Mouse (Mus musculus): ENCODE measurements at regions not wholly inside any gene's neighbourhood (a gene's known extent, or its start where the extent isn't known, plus 50 kb on each side); places are given as distances from the start of the nearest gene placed in this dataset.

GRCm38 (mm10) chr9:83273361-83273975 is 127.0 kb upstream of the Hmgn3 start:
- DNase-seq: no peak

DNA sequence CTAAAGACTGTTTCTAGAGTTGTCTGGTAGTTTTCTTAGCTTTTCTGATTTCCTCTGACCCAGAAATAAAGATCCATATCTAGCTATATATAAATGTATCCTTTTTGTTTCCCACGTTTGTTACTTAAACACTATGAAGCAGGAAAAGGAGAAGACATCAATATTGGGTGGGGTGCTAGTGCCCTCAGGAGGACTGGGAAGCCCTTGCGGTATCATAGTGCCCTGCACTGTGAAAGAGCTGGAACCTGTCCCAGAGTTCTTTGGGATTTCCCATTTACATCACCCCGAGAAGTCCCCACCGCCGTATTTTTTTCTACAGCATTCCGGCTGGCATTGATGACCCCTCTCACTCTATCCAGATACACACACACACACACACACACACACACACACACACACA is 119.3 kb upstream of the Hmgn3 start:
- no peak for DNase-seq

DNA sequence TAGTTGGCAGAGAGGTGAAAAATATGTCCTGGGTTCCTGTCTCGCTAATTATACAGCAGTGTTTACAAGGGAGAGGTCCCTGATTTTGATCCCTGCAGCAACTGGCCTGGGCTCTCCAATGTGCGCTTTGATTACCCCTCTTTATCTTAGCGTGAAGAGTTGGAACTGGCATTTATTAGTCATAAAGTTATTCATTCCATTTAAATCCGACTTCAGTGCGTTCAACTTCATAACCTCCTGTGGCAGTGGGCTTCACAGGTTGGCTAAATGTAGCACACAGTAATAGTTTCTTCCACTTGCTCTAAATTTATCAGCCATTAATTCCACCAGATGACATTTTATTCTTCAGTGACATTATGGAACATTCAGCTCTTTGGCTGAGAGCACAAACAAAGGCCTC is 113.0 kb upstream of the Hmgn3 start:
- DNase-seq: no peak

- no peak for DNase-seq
Measured at GRCm38 (mm10) chr9:83258986-83259385, 112.5 kb upstream of the Hmgn3 start.

DNA sequence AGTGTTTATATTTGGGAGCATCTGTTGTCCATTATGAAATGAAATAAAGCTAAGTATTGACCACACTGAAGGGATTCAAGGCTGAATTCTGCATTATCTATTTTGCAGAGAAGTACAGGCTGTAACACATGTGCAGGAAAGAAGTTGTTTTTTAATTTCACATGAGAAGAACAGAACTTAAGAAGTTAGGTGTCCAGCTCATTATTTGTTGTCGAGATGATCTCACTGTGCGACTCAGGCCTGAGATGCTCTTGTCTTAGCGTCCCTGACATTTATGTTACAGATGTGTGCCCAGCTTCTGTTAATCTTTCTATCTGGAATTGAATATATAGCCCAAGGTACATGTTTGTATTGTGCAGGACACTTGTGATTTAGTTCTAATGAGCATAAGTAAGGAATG is 112.0 kb upstream of the Hmgn3 start:
- no peak for DNase-seq

GRCm38 (mm10) chr9:83254356-83254755 is 107.9 kb upstream of the Hmgn3 start:
- DNase-seq: no peak

GRCm38 (mm10) chr9:83253789-83254188 is 107.3 kb upstream of the Hmgn3 start:
- no peak for DNase-seq

GRCm38 (mm10) chr9:83251793-83252192 is 105.3 kb upstream of the Hmgn3 start:
- DNase-seq: no peak

DNA sequence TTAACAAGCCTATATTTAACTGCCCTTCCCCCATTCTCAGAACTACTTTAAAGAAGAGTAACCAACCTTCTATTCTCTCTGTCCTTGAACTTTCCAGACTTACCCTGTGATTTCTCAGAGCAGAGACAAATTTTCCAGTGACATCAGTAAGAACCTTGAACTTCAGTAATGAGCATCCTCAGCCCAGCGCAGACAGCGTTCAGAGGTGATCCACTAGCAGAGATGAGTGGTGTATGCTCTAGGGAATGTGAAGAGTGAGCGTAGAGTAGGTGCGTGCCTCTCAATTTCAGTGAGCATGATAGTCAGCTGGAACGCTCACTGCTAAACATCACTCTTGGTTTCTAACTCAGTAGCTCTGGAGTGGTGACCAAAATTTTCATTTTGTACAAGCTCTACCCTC is 103.4 kb upstream of the Hmgn3 start:
- no peak for DNase-seq

DNA sequence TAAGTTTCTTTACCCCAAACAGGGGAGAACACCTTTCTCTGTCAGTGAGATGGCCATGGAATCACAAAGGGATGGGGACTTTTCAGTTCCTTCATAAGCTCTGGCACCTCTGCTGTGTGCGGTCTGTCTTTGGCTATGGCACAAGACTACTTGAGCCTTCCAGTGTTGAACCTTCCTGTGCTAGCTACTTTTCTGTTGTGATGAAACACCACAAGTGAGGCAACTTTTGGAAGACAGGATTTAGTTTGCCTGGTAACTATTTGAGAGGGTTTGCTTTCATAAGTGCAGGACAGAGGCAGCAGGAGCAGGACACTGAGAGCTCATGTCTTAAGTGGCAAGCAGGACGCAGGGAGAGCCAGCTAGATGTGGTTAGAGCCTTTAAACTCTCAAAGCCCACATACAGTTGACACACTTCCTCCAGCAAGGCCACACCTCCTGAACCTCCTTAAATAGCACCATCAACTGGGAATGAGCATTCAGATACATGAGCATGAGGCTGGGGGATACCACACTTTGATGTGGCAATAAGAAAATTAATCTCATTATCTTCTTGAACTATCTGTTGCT is 101.8 kb upstream of the Hmgn3 start:
- DNase-seq: no peak

DNA sequence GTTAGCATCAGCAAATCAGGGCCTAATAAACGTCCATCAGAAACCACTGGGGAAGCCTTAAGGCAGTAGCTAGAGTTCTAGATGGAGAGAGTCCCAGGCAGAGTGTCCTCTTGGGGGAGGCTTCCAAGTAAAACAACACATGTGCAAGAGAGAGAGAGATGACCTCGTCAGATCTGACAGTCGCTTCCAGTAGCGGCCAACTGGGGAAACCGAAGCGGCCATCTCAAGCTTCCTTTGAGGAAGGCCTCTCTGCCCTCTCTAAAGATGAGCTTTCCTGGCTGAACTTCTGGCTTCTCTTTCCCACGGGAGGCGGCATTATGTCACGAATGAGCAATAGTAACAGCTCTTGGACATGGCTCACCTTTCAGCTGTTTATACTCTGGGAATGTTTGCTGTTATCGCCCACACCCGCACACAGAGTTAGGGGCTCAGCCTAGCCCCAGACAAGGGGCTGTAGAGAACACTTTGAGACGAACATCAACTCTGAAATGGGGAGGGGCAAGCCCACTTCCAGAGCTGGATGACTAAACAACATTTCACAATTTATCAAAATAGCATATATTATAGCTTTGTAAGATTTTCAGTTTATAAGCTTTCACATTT is 100.7 kb upstream of the Hmgn3 start:
- DNase-seq: no peak

- DNase-seq: no peak
Measured at GRCm38 (mm10) chr9:83241119-83241518, 94.6 kb upstream of the Hmgn3 start.

- DNase-seq: no peak
Measured at GRCm38 (mm10) chr9:83239097-83239496, 92.6 kb upstream of the Hmgn3 start.

- DNase-seq: no peak
Measured at GRCm38 (mm10) chr9:83221866-83222265, 75.4 kb upstream of the Hmgn3 start.

DNA sequence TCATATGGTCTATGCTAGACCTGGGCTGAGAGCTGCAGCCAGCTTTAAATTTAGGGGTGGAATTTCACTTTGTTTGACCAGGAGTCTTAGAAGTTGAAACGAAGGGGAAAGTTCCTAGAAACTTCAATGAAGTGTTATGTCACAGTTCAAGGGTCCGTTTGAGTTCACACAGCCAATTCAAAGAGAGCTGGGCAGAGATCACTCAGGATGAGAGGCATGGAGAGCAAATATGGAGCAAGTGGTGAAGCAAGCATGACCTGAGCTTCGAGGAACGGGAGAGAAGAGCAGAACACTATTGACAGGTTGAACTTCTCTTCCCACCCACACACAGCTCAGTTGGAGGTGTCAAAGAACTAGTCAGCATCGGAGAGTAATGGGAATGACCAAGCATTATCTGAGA is 56.1 kb upstream of the Hmgn3 start:
- no peak for DNase-seq

DNA sequence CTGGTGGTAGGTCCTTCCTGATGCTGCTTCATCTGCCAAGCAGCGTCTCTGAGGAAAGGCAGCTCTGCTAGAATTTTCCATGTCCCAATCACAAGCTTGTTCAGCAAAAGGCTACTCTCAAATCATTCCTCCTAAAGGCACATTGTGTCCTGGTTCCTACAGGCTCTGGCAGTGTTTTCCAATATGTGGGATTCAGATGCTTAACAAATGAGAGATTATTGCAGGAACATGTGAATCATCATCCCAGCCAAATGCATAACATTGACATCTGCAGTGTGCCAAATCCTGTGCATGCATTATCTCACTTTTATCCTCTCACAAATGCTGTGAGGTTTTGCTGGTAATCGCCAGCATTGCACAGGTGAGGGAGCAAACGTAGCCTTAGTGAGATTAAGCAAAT is 53.3 kb upstream of the Hmgn3 start:
- no peak for DNase-seq

- no peak for DNase-seq
Measured at GRCm38 (mm10) chr9:83199176-83199575, 52.7 kb upstream of the Hmgn3 start.

GRCm38 (mm10) chr9:83197013-83197412 is 50.5 kb upstream of the Hmgn3 start:
- DNase-seq: no peak
